8 mouse cellular contexts compared by ENCODE assay signal in genomic region chr14:73325456-73326381, GRCm38 (mm10). TPM values are rescaled to one million over a fixed set of nuclear protein-coding genes. Genes with fewer than 3 reads are reported as not detected.
DNase-seq lines count a peak whose midpoint lies in the region; ATAC-seq and TF ChIP-seq lines count a peak whose summit lies in the region.

Gene Rb1 (minus strand): TSS chr14:73325822.

- intact Hi-C loops in left cerebral cortex, postnatal 14 days (cut with DNase I), result loop anchor here (5.0 kb wide), 2 partner anchors 47 to 152 kb away; no protein-coding TSS in a partner anchor

- DNase-seq in gastrocnemius, postnatal 10 days, result peak; percentile 85
- peak; percentile 60 to 76 for DNase-seq in left cerebral cortex, postnatal 14 days (ENCODE audit: low spot score in 2 of 2)
- peak; percentile 82 for DNase-seq in right cerebral cortex, postnatal 14 days
- DNase-seq in urinary bladder, postnatal 36 days (ENCODE audit: low spot score in 2 of 2), result peak; percentile 78 to 83

- TF ChIP-seq POLR2A in cortical plate, adult 2 months (IDR thresholded peaks at IDR 0.05; ENCODE audit: extremely low read depth, insufficient read depth, low read length), result peak; percentile 36; the same call in 1 of the 2 replicates

- H3K4me1 ChIP-seq in cortical plate, adult 2 months (ENCODE audit: control insufficient read depth, insufficient read depth, low read length), result peaks cover 3% of the 10 kb centered on the region; the same call in 1 of the 2 replicates

- peak within 1 kb of the TSS; percentile 51 for H3K27ac ChIP-seq in cortical plate, adult 2 months (ENCODE audit: insufficient read depth, low read length)

- no peak for TF ChIP-seq CTCF in cortical plate, adult 2 months (IDR thresholded peaks at IDR 0.05; ENCODE audit: extremely low read depth, insufficient read depth, low read length)

- H3K4me3 ChIP-seq in cortical plate, adult 2 months (ENCODE audit: insufficient read depth, low read length), result peak within 1 kb of the TSS; percentile 65

- peak; percentile 62 for ATAC-seq in activated CD4-positive, CD25-positive, alpha-beta regulatory T cell, adult 4 months
- ATAC-seq in inflammation-experienced regulatory T-cells, adult 6 months, result peak; percentile 65
- ATAC-seq in megakaryocyte-erythroid progenitor cell, adult 5-6 weeks (replicated peaks; ENCODE audit: low FRiP score, low TSS enrichment, poor library complexity, severe bottlenecking), result peak; percentile 51

RNA-seq across cellular contexts. Expression of gene Rb1, which starts in this region (rescaled TPM):
- polyA plus RNA-seq in activated CD4-positive, CD25-positive, alpha-beta regulatory T cell, adult 4 months (2017; shearing (Covaris generic)), result 10 to 100 TPM; 12.1 to 92.0 TPM
- polyA plus RNA-seq in cortical plate, adult 2 months (2012; rRNA removed), result 17.3 and 19.8 TPM in 2 replicates
- total RNA-seq in gastrocnemius, postnatal 10 days (2021), result 10 to 100 TPM; 24.7 to 31.0 TPM
- 100 to 1,000 TPM in 1 of 3 experiments, 10 to 100 TPM in 2; 21.9 to 113 (median 85.4) TPM for polyA plus RNA-seq in inflammation-experienced regulatory T-cells, adult 6 months (2017; shearing (Covaris generic))
- total RNA-seq in left cerebral cortex, postnatal 14 days (2021), result 10 to 100 TPM; 32.4 to 33.0 TPM
- total RNA-seq in megakaryocyte-erythroid progenitor cell, adult 5-6 weeks (2014; fragmentation: Nextera tagmentation), result 48.3 and 62.1 TPM in 2 replicates
- 28.6 and 29.6 TPM in 2 replicates for total RNA-seq in megakaryocyte-erythroid progenitor cell, adult 5-6 weeks (2017)

Comparison
In these comparisons a context has a peak if more than half of its experiments do, and no peak if none do; other contexts are left out.
1. Peak in every context shown above with its lines: DNase-seq, ATAC-seq, H3K4me3 ChIP-seq and H3K27ac ChIP-seq.